13 mouse cellular contexts compared by ENCODE assay signal in genomic region chr15:81066976-81067375, GRCm38 (mm10).
DNase-seq lines count a peak whose midpoint lies in the region; ATAC-seq and TF ChIP-seq lines count a peak whose summit lies in the region.
"Had no signal": no experiment of that assay in that cellular context is flagged by ENCODE, and none has a peak within 500 bp of the region (broad histone marks: within the 10 kb centered on the region; RNA-seq: fewer than 3 reads in every experiment).

No protein-coding gene starts in this region.

- WGBS in stomach, embryonic 16.5 days: 58% methylated on average over 5 of the region's 5 CpGs
- WGBS in stomach, postnatal 0 days: 45% methylated on average over 5 of the region's 5 CpGs
- WGBS in midbrain, embryonic 14.5 days: 81% methylated on average over 5 of the region's 5 CpGs
- WGBS in midbrain, embryonic 11.5 days: 78% methylated on average over 5 of the region's 5 CpGs

- TF ChIP-seq EP300 in stomach, postnatal 0 days (optimal IDR thresholded peaks at IDR 0.05): no peak

- H3K9me3 ChIP-seq in stomach, embryonic 16.5 days (replicated peaks; ENCODE audit: control insufficient read depth, low read length): peaks cover 8% of the 10 kb centered on the region; the same call in 1 of the 2 replicates
- no peaks in the 10 kb centered on the region for H3K9me3 ChIP-seq in stomach, postnatal 0 days (ENCODE audit: control insufficient read depth, low read length)
- H3K9me3 ChIP-seq in midbrain, embryonic 14.5 days (ENCODE audit: control insufficient read depth, low read length): no peaks in the 10 kb centered on the region
- no peaks in the 10 kb centered on the region for H3K9me3 ChIP-seq in midbrain, embryonic 11.5 days (ENCODE audit: control insufficient read depth, low read length)
- H3K9me3 ChIP-seq: embryonic facial prominence, embryonic 12.5 days; G1E; limb, embryonic 10.5 days had no signal

- no peak for DNase-seq in stomach, postnatal 0 days (ENCODE audit: low spot score)
- peak; percentile 64 to 68 for DNase-seq in gastrocnemius, adult 8-10 months (ENCODE audit: low spot score in 2 of 2)
- peak; percentile 63 to 69 for DNase-seq in heart, postnatal 10 days
- peak; percentile 88 for DNase-seq in skeletal muscle tissue, adult 2 months (ENCODE audit: low read depth, low spot score)
- DNase-seq in midbrain, embryonic 14.5 days: no peak
- DNase-seq in midbrain, embryonic 11.5 days (ENCODE audit: low spot score, missing footprints): no peak
- no peak for DNase-seq in adrenal gland, adult 8-10 months
- DNase-seq: adrenal gland, postnatal 36 days; kidney, adult 11 months had no signal

- H3K27me3 ChIP-seq in stomach, embryonic 16.5 days (ENCODE audit: control insufficient read depth, insufficient read depth, low read length): no peaks in the 10 kb centered on the region
- H3K27me3 ChIP-seq in stomach, postnatal 0 days (ENCODE audit: control insufficient read depth, insufficient read depth, low read length): no peaks in the 10 kb centered on the region
- H3K27me3 ChIP-seq in midbrain, embryonic 14.5 days (ENCODE audit: control insufficient read depth, insufficient read depth, low read length): no peaks in the 10 kb centered on the region
- no peaks in the 10 kb centered on the region for H3K27me3 ChIP-seq in midbrain, embryonic 11.5 days (ENCODE audit: control insufficient read depth, insufficient read depth, low read length)
- H3K27me3 ChIP-seq: embryonic facial prominence, embryonic 12.5 days had no signal

- TF ChIP-seq CTCF in stomach, postnatal 0 days (IDR thresholded peaks at IDR 0.05; ENCODE audit: low read depth): no peak

- H3K4me1 ChIP-seq in stomach, embryonic 16.5 days (ENCODE audit: control insufficient read depth, insufficient read depth, low read length): peaks cover 11% of the 10 kb centered on the region
- 0 out of 2 replicates have a peak, but pooled peaks cover 5% of the 10 kb centered on the region for H3K4me1 ChIP-seq in stomach, postnatal 0 days (replicated peaks; ENCODE audit: control insufficient read depth, insufficient read depth)
- H3K4me1 ChIP-seq in midbrain, embryonic 14.5 days (ENCODE audit: control insufficient read depth, insufficient read depth, low read length): peaks cover 10% of the 10 kb centered on the region; the same call in 1 of the 2 replicates
- H3K4me1 ChIP-seq in midbrain, embryonic 11.5 days (ENCODE audit: control insufficient read depth, insufficient read depth, low read length): 0 out of 2 replicates have a peak, but pooled peaks cover 7% of the 10 kb centered on the region

- intact Hi-C loops in heart, postnatal 10 days (cut with DNase I): no loop called here

- no peak overlapping the region for H3K4me3 ChIP-seq in stomach, embryonic 16.5 days (replicated peaks; ENCODE audit: low read length)
- H3K4me3 ChIP-seq in stomach, postnatal 0 days (ENCODE audit: low read depth, low read length): no peak overlapping the region
- no peak overlapping the region for H3K4me3 ChIP-seq in midbrain, embryonic 14.5 days (replicated peaks; ENCODE audit: low read depth, low read length)
- no peak overlapping the region for H3K4me3 ChIP-seq in midbrain, embryonic 11.5 days (ENCODE audit: low read depth, low read length)
- H3K4me3 ChIP-seq: embryonic facial prominence, embryonic 12.5 days; limb, embryonic 10.5 days had no signal

- no peak for ATAC-seq in stomach, embryonic 16.5 days (ENCODE audit: insufficient read depth, low FRiP score)
- no peak for ATAC-seq in stomach, postnatal 0 days (ENCODE audit: low FRiP score, low TSS enrichment)
- ATAC-seq in midbrain, embryonic 14.5 days (ENCODE audit: low FRiP score, low TSS enrichment): no peak
- ATAC-seq in midbrain, embryonic 11.5 days (ENCODE audit: low FRiP score): no peak

- H3K36me3 ChIP-seq in stomach, embryonic 16.5 days (ENCODE audit: control insufficient read depth, insufficient read depth, low read length): no peaks in the 10 kb centered on the region
- no peaks in the 10 kb centered on the region for H3K36me3 ChIP-seq in stomach, postnatal 0 days (ENCODE audit: control insufficient read depth, insufficient read depth, low read length)
- no peaks in the 10 kb centered on the region for H3K36me3 ChIP-seq in midbrain, embryonic 14.5 days (ENCODE audit: control insufficient read depth, insufficient read depth, low read length)
- no peaks in the 10 kb centered on the region for H3K36me3 ChIP-seq in midbrain, embryonic 11.5 days (ENCODE audit: control insufficient read depth, insufficient read depth, low read length)
- H3K36me3 ChIP-seq: embryonic facial prominence, embryonic 12.5 days; G1E had no signal

- H3K4me2 ChIP-seq in stomach, embryonic 16.5 days (ENCODE audit: low read depth, low read length): no peak overlapping the region
- H3K4me2 ChIP-seq in stomach, postnatal 0 days (replicated peaks; ENCODE audit: low read depth): no peak overlapping the region
- no peak overlapping the region for H3K4me2 ChIP-seq in midbrain, embryonic 14.5 days (ENCODE audit: low read length)
- H3K4me2 ChIP-seq in midbrain, embryonic 11.5 days: no peak overlapping the region
- H3K4me2 ChIP-seq: embryonic facial prominence, embryonic 12.5 days had no signal

- H3K9ac ChIP-seq in stomach, embryonic 16.5 days (ENCODE audit: low read length): no peak overlapping the region
- H3K9ac ChIP-seq in stomach, postnatal 0 days (ENCODE audit: low read length): no peak overlapping the region
- H3K9ac ChIP-seq in midbrain, embryonic 14.5 days (replicated peaks; ENCODE audit: low read length): no peak overlapping the region
- no peak overlapping the region for H3K9ac ChIP-seq in midbrain, embryonic 11.5 days (ENCODE audit: low read length)
- H3K9ac ChIP-seq: embryonic facial prominence, embryonic 12.5 days had no signal

- peak overlapping the region; percentile 15; the same call in 1 of the 2 replicates for H3K27ac ChIP-seq in stomach, embryonic 16.5 days (ENCODE audit: low read length)
- H3K27ac ChIP-seq in stomach, postnatal 0 days (replicated peaks): no peak overlapping the region
- no peak overlapping the region for H3K27ac ChIP-seq in midbrain, embryonic 14.5 days (replicated peaks; ENCODE audit: low read depth, low read length)
- no peak overlapping the region for H3K27ac ChIP-seq in midbrain, embryonic 11.5 days (ENCODE audit: low read depth, low read length)
- H3K27ac ChIP-seq: embryonic facial prominence, embryonic 12.5 days; limb, embryonic 10.5 days had no signal

Comparison
In these comparisons a context has a peak if more than half of its experiments do, and no peak if none do; other contexts are left out.
1. DNase-seq: peak in gastrocnemius, adult 8-10 months (2 of 2), heart, postnatal 10 days (2 of 2) and skeletal muscle tissue, adult 2 months (single experiment); none in stomach, postnatal 0 days (single experiment), midbrain, embryonic 14.5 days (single experiment), midbrain, embryonic 11.5 days (single experiment) and adrenal gland, adult 8-10 months (single experiment).